Mouse (Mus musculus) small intestine, adult 2 months (tissue): ENCODE data around the gene Nanp. TPM values are rescaled to one million over a fixed set of nuclear protein-coding genes. Genes with fewer than 3 reads are reported as not detected.

ENCODE experiments used
- H3K27ac ChIP-seq: fragments of 200-500 bp; 2 replicates; pipeline ENCODE4 v1.5.1; 2012; ENCODE audit warnings: low read depth, low read length, control low read depth, inconsistent platforms; ENCODE audit not compliant: insufficient read depth
- H3K27me3 ChIP-seq: fragments of 200-500 bp; 2 replicates; pipeline ENCODE4 v1.6.1; 2012; ENCODE audit warnings: mild to moderate bottlenecking, moderate library complexity, low read length, inconsistent platforms; ENCODE audit not compliant: control insufficient read depth, insufficient read depth
- H3K36me3 ChIP-seq: fragments of 200-500 bp; 2 replicates; pipeline ENCODE4 v1.6.1; 2012; ENCODE audit warnings: mild to moderate bottlenecking, low read length, control low read depth, inconsistent platforms; ENCODE audit not compliant: control insufficient read depth, insufficient read depth
- H3K4me1 ChIP-seq: fragments of 200-500 bp; 2 replicates; pipeline ENCODE4 v1.6.1; 2012; ENCODE audit warnings: low read length, inconsistent platforms, mixed read lengths; ENCODE audit not compliant: control insufficient read depth, insufficient read depth, insufficient read length
- H3K4me3 ChIP-seq: fragments of 200-500 bp; 2 replicates; pipeline ENCODE4 v1.5.1; 2012; ENCODE audit warnings: low read depth, mild to moderate bottlenecking, control low read depth, inconsistent platforms, low read length, moderate library complexity
- CTCF ChIP-seq: fragments of 200-500 bp; IDR thresholded peaks from 2 replicates; pipeline ENCODE4 v1.5.1; 2012; ENCODE audit warnings: low read depth, mild to moderate bottlenecking, control low read depth, inconsistent platforms, low read length, moderate library complexity, mixed read lengths; ENCODE audit not compliant: insufficient replicate concordance, insufficient read length; ENCODE audit errors: extremely low read depth
- POLR2A ChIP-seq: fragments of 200-500 bp; IDR thresholded peaks from 2 replicates; pipeline ENCODE4 v1.6.1; 2012; ENCODE audit warnings: low read depth, mild to moderate bottlenecking, control low read depth, inconsistent platforms, low read length, moderate library complexity
- WGBS: fragments of 180-500 bp; shearing (Covaris S2); methylation state at CpG from one replicate; pipeline ENCODE4 v1.1.7; 2018; 5-methylcytosine and 5-hydroxymethylcytosine counted together
- polyA plus RNA-seq: library from polyadenylated mRNA; depleted of rRNA; stranded (reverse); fragments of >200 nt; gene quantifications from 2 replicates; pipeline ENCODE4 v1.2.3, GENCODE M21; 2012; rRNA removed

The Nanp gene
- polyA plus RNA-seq, 1 experiment, result 1.5 TPM

- no peaks in the 10 kb centered on the region for H3K36me3 ChIP-seq
- H3K27ac ChIP-seq, result no peak overlapping the region
- TF ChIP-seq CTCF (no peak), POLR2A (no peak)
- WGBS, result 88% methylated on average over 14 of the region's 14 CpGs
- H3K27me3 ChIP-seq, result no peaks in the 10 kb centered on the region
- no peaks in the 10 kb centered on the region for H3K4me1 ChIP-seq
- H3K4me3 ChIP-seq, result no peak overlapping the region
Measured at GRCm38 (mm10) chr2:150979861-150980620, 59.2 kb downstream of the Nanp start.

Other genes with a start within 250 kb of the Nanp start
- 61.1 and 85.9 TPM in 2 replicates for gene Abhd12, start 134.7 kb downstream of the Nanp start, polyA plus RNA-seq
- 0.66 and 1.0 TPM in 2 replicates for gene Gins1, start 134.0 kb downstream of the Nanp start, polyA plus RNA-seq
- gene Ninl, start within 50 bp of the Nanp start, polyA plus RNA-seq, result 0.43 and 0.84 TPM in 2 replicates
- not detected in 2 replicates for gene Gm14151, start 53.0 kb upstream of the Nanp start, polyA plus RNA-seq
- gene Gm14147, start 58.8 kb upstream of the Nanp start, polyA plus RNA-seq, result not detected in 2 replicates